Mouse (Mus musculus) CH12.LX (cell line): Measurements from ENCODE around the gene Tsks.

Source experiments
- CTCF ChIP-seq, 2 experiments: IDR thresholded peaks in 1 of 2; conservative IDR thresholded peaks in 1 of 2; 2 replicates each; pipeline ENCODE4 v1.5.1; 2011 to 2012; ENCODE audit warnings: low read depth in 2 of 2, low read length in 2 of 2, improper control_type of control experiment in 1 of 2, inconsistent platforms in 1 of 2, mild to moderate bottlenecking in 1 of 2, moderate library complexity in 1 of 2
- EP300 ChIP-seq: IDR thresholded peaks from 2 replicates; pipeline ENCODE4 v1.6.1; 2011; ENCODE audit warnings: low read length, improper control_type of control experiment
- HCFC1 ChIP-seq: IDR thresholded peaks from 2 replicates; pipeline ENCODE4 v1.6.1; 2012; ENCODE audit warnings: low read depth, mild to moderate bottlenecking, inconsistent platforms, low read length, improper control_type of control experiment
- NELFE ChIP-seq: IDR thresholded peaks from 2 replicates; pipeline ENCODE4 v1.6.1; 2011; ENCODE audit warnings: low read depth, low read length, improper control_type of control experiment
- POLR2A ChIP-seq: IDR thresholded peaks from 2 replicates; pipeline ENCODE4 v1.6.1; 2011; ENCODE audit warnings: low read depth, mild to moderate bottlenecking, improper control_type of control experiment, low read length
- POLR2AphosphoS2 ChIP-seq: IDR thresholded peaks from 2 replicates; pipeline ENCODE4 v1.6.1; 2011; ENCODE audit warnings: low read depth, low read length, improper control_type of control experiment
- SIN3A ChIP-seq: IDR thresholded peaks from 2 replicates; pipeline ENCODE4 v1.6.1; 2012; ENCODE audit warnings: low read length, improper control_type of control experiment, inconsistent platforms

DNA sequence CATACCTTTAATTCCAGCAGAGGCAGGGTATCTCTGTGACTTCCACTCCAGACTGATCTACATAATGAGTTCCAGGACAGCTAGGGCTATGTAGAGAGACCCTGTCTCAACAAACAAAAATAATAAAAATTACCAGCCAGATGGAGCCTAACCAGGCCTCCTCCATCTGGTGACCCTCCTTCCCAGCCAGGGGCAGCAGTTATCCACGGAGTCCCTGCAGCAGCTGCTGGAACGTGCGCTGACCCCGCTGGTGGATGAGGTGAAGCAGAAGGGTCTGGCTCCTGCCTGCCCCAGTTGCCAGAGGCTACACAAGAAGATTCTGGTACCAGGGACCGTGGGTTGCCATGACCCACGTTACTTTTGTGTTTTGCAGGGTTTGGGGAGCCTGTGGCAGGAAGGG lies 13.3 kb downstream of the Tsks start:
- no peak for TF ChIP-seq NELFE
- no peak for TF ChIP-seq POLR2A
- TF ChIP-seq EP300: no peak
- no peak for TF ChIP-seq SIN3A
- TF ChIP-seq POLR2AphosphoS2: no peak
- no peak for TF ChIP-seq CTCF (conservative IDR thresholded peaks at IDR 0.05 in 1 of 2, IDR thresholded peaks at IDR 0.05 in 1 of 2; ENCODE audit: low read depth in 2 of 2, low read length in 2 of 2)
- no peak for TF ChIP-seq HCFC1
